Mouse (Mus musculus) forebrain, embryonic 10.5 days (tissue): ENCODE data around the gene Ndc1. TPM values are rescaled to one million over a fixed set of nuclear protein-coding genes. Genes with fewer than 3 reads are reported as not detected.

Experiments used
- DNase-seq: peaks from one replicate; pipeline ENCODE4 v3.0.0-alpha.2; 2017; ENCODE audit warnings: low spot score; ENCODE audit errors: extremely low spot score
- H3K27ac ChIP-seq: fragments of 300-500 bp; sonication (generic); 2 replicates; pipeline ENCODE4 v1.5.1; 2016; ENCODE audit warnings: mild to moderate bottlenecking
- H3K27me3 ChIP-seq: fragments of 300-500 bp; sonication (generic); 2 replicates; pipeline ENCODE4 v1.6.1; 2016; ENCODE audit warnings: mild to moderate bottlenecking; ENCODE audit not compliant: poor library complexity, severe bottlenecking
- H3K36me3 ChIP-seq: fragments of 300-500 bp; sonication (generic); replicated peaks from 2 replicates; pipeline ENCODE4 v1.6.1; 2016; ENCODE audit warnings: mild to moderate bottlenecking, moderate library complexity
- H3K4me1 ChIP-seq: fragments of 300-500 bp; sonication (generic); 2 replicates; pipeline ENCODE4 v1.6.1; 2016
- H3K4me3 ChIP-seq: fragments of 300-500 bp; sonication (generic); 2 replicates; pipeline ENCODE4 v1.5.1; 2016; ENCODE audit warnings: mild to moderate bottlenecking, moderate library complexity
- H3K9me3 ChIP-seq: fragments of 300-500 bp; sonication (generic); 2 replicates; pipeline ENCODE4 v1.6.1; 2016; ENCODE audit warnings: mild to moderate bottlenecking, moderate library complexity
- WGBS: fragments of 180-500 bp; shearing (Covaris S2); methylation state at CpG from one replicate; pipeline ENCODE4 v1.1.7; 2016; 5-methylcytosine and 5-hydroxymethylcytosine counted together
- polyA plus RNA-seq: library from polyadenylated mRNA; unstranded; fragments of >200 nt; fragmentation: Nextera tagmentation; extraction: Ambion mirVana; gene quantifications from 2 replicates; pipeline ENCODE4 v1.2.1, GENCODE M21; 2016

Gene Ndc1
- polyA plus RNA-seq, 1 experiment from 2014 or later = 55.3 TPM

DNA sequence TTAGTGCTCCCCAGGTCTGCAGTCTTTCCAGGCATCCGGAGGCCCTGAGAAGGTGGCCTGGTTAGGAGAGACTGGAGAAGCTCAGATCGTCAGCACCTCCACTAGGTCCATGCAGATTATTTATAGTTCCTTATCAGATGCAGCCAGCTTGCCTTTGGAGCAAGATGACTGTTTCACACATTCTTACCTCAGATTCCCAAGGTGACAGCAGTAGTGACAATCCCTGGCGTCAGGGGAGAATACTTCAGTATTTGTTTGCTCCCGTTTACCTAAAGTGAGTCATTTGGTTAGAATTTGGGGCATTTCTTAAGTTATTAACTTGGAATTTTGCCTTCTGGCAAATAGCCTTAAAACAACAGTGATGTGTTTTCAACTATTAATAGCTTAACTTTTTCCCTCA is 7.1 kb downstream of the Ndc1 start:
- no peak overlapping the region for H3K27ac ChIP-seq
- DNase-seq = no peak
- H3K9me3 ChIP-seq = no peaks in the 10 kb centered on the region
- no peaks in the 10 kb centered on the region for H3K27me3 ChIP-seq
- H3K4me3 ChIP-seq = no peak overlapping the region
- 0 out of 2 replicates have a peak, but pooled peaks cover 1% of the 10 kb centered on the region for H3K4me1 ChIP-seq
- 92% methylated on average over 4 of the region's 4 CpGs for WGBS
- H3K36me3 ChIP-seq = peaks cover 97% of the 10 kb centered on the region

DNA sequence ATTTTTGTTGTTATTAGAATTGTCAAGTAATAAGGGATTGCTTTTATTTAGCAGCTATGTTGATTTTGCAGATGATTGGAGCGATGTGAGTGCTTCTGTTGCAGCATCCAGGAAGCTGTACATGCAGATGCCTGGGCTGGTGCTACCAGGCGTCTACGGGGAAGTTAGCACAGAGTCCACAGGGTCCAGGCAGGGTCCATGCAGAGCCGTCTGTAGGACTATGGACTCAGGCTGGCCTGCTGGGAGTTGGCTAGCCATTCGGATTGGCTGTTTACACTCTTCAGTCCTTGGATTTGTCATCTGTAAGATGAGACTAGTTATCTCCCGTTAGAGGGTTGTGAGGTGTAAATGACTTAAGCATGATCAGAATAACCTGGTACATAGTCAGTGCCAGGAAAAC is 11.4 kb downstream of the Ndc1 start:
- no peak overlapping the region for H3K27ac ChIP-seq
- no peak overlapping the region for H3K4me3 ChIP-seq
- 91% methylated on average over 6 of the region's 6 CpGs for WGBS
- no peaks in the 10 kb centered on the region for H3K4me1 ChIP-seq
- no peaks in the 10 kb centered on the region for H3K27me3 ChIP-seq
- no peak for DNase-seq
- no peaks in the 10 kb centered on the region for H3K9me3 ChIP-seq
- peaks cover 96% of the 10 kb centered on the region for H3K36me3 ChIP-seq

DNA sequence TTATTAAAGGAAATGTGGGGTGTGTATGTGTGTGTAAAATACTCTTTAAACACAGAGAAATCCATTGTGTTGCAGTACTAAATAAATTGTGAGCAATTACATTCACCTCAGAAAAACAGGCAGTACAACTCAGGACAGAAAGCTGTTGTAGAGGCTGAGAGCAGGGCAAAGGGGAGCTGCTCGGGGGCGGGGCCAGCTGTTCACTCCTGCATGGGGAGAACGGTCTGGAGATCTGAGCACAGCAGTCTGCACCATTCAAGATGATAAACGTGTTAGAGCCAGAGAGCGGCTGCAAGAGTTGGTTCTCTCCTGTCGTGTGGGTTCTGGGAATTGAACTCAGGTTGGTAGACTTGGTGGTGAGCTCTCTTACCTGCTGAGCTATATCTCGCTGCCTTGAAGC is 13.3 kb downstream of the Ndc1 start:
- Histone ChIP-seq H3K27ac (no peak overlapping the region), H3K27me3 (no peaks in the 10 kb centered on the region), H3K4me3 (no peak overlapping the region), H3K9me3 (no peaks in the 10 kb centered on the region), H3K4me1 (no peaks in the 10 kb centered on the region), H3K36me3 (peaks cover 96% of the 10 kb centered on the region)
- DNase-seq = no peak
- 88% methylated on average over 7 of the region's 7 CpGs for WGBS

DNA sequence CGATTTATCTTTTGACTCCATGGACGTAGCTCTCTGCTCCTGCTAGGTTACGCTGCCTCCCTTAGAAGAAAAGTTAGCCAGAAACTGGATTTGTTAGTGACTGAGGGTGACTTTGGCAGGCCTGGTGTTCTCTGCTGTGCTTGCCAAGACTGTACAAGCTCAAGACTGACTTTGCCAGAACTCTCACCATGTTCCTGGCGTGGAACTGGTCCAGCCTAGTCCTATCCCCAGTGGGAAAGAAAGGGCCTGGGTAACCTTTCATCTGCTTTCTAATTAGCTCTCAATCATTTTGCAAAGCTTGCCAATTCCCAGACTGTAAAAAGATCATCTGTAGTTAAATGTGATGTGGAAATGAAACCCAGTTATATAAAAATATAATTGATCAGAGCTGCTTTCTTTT is 19.5 kb downstream of the Ndc1 start:
- H3K27ac ChIP-seq = no peak overlapping the region
- no peaks in the 10 kb centered on the region for H3K27me3 ChIP-seq
- no peaks in the 10 kb centered on the region for H3K9me3 ChIP-seq
- no peaks in the 10 kb centered on the region for H3K4me1 ChIP-seq
- DNase-seq = no peak
- no peak overlapping the region for H3K4me3 ChIP-seq
- WGBS = 94% methylated on average over 4 of the region's 4 CpGs
- H3K36me3 ChIP-seq = peaks cover 98% of the 10 kb centered on the region

DNA sequence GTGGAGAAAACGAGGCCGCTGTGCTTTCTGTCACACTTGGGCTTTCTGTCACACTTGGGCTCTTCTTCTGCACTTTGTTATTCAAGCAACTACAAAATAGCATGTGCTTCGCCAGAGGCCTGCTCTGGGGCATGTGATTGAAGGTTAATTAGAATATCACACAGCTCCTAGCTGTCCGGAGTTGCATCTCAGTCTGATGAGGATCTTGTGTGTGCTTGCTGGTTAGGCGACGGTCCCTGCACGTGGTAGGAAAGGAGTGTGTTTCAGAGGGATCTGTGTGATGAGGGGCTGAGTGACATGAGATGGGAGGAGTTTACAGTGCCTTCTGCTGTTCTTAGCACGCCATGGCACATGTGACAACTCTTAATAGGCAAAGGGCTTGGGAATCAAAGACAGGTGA is 19.9 kb downstream of the Ndc1 start:
- Histone ChIP-seq H3K27ac (no peak overlapping the region), H3K36me3 (peaks cover 98% of the 10 kb centered on the region), H3K9me3 (no peaks in the 10 kb centered on the region), H3K4me3 (no peak overlapping the region), H3K4me1 (no peaks in the 10 kb centered on the region), H3K27me3 (no peaks in the 10 kb centered on the region)
- DNase-seq = no peak
- WGBS = 95% methylated on average over 8 of the region's 8 CpGs

DNA sequence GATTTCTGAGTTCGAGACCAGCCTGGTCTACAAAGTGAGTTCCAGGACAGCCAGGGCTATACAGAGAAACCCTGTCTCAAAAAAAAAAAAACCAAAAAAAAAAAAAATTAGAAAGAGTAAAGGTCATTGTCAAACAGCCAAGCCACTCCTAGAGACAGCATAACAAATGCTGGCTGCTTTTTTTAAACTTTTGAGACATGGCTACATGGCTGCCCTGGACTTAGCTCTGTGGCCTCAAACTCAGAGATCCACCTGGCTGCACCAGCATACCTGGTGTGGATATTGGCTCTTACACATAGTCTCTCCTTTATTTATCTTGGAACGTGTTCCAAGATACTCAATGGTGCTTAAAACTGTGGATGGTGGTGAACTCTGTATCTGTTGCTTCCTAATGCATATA is 20.7 kb downstream of the Ndc1 start:
- WGBS = 95% methylated on average over 2 of the region's 2 CpGs
- peaks cover 98% of the 10 kb centered on the region for H3K36me3 ChIP-seq
- H3K4me3 ChIP-seq = no peak overlapping the region
- H3K4me1 ChIP-seq = no peaks in the 10 kb centered on the region
- no peaks in the 10 kb centered on the region for H3K27me3 ChIP-seq
- no peak overlapping the region for H3K27ac ChIP-seq
- H3K9me3 ChIP-seq = no peaks in the 10 kb centered on the region
- DNase-seq = no peak

DNA sequence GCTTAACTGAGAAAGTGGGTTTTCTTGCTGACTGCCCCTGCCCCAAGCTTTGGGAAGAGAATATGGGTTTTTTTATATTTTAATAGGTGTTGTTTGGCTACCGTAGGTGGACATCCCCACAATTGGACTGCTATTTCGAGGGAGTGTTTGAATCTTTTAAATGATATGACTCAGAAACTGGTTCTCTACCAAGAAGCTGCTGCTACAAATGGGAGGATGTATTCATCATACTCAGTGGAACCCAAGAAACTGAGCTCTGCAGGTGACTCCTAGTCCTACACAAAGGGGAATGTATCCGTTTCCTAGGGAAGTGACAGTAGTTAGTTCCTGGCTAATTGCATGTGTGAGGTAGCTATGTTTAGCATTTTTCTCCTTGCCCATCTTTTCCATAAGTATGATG is 21.8 kb downstream of the Ndc1 start:
- Histone ChIP-seq H3K27me3 (no peaks in the 10 kb centered on the region), H3K4me1 (no peaks in the 10 kb centered on the region), H3K9me3 (no peaks in the 10 kb centered on the region), H3K27ac (no peak overlapping the region), H3K36me3 (peaks cover 98% of the 10 kb centered on the region), H3K4me3 (no peak overlapping the region)
- WGBS = 97% methylated on average over 3 of the region's 3 CpGs
- no peak for DNase-seq

DNA sequence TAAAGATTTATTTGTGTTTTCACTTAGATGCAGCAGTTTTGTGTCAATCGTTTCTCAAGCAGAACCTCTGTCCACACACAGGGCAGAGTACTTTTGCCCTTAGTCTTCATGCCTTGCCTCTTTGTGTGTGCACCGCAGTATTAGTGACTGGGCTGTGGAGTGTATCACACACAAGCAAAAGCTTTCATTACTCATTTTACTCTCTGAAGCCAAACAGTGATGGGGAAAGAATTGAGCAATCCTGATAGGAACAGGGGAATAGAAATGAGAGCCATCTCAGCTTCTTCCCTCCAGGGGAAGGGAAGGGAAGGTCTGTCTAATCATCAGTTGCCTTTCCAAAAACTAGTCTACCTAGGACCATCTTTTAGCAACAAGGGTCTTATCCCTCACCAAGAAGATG is 26.2 kb downstream of the Ndc1 start:
- Histone ChIP-seq H3K27me3 (no peaks in the 10 kb centered on the region), H3K4me3 (no peak overlapping the region), H3K36me3 (peaks cover 99% of the 10 kb centered on the region), H3K27ac (no peak overlapping the region), H3K9me3 (no peaks in the 10 kb centered on the region), H3K4me1 (no peaks in the 10 kb centered on the region)
- 92% methylated on average over 2 of the region's 2 CpGs for WGBS
- no peak for DNase-seq

DNA sequence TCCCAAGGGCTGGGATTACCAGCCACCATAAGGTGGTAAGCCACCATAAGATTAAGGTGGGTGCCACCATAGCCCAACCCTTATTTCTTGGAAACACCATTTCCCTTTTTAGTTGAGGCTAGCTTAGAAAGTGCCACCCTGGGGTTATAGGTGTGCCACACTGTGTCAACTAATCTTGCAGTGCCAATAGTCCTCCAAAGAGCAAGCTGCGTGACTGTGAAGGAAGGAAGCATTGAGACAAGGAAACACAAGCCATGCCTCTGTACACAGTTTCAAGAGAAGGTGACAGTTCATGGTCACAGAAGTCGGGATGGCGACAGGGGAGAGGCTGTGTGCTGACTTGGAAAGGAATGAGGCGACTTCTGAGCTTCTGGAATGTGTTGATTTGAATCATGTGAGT is 52.6 kb downstream of the Ndc1 start:
- Histone ChIP-seq H3K27ac (no peak overlapping the region), H3K36me3 (peaks cover 40% of the 10 kb centered on the region), H3K27me3 (no peaks in the 10 kb centered on the region), H3K4me1 (peaks cover 10% of the 10 kb centered on the region), H3K9me3 (no peaks in the 10 kb centered on the region), H3K4me3 (no peak overlapping the region)
- WGBS = 88% methylated on average over 4 of the region's 4 CpGs
- no peak for DNase-seq

DNA sequence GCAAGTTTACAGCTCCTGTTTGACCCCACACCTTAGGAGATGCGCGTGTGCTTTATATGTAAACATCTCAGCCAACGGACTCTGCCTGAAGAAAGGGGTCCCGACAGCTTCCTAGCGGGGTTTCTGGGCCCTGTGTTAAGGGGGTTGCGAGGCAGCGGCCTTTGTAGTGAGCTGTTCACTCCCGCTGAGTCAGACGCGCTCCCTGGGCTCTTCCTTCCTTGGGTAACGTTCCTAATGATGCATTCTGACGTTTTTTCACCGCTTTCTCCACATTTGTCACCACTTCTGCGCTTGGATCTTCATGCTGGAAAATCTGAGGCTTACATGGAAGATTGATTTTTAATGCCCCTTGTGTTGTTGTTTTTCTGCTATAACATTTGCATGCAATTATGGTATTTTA is 54.1 kb downstream of the Ndc1 start:
- H3K4me1 ChIP-seq = peaks cover 10% of the 10 kb centered on the region
- DNase-seq = no peak
- H3K36me3 ChIP-seq = peaks cover 25% of the 10 kb centered on the region
- H3K9me3 ChIP-seq = no peaks in the 10 kb centered on the region
- WGBS = 5% methylated on average over 14 of the region's 14 CpGs
- peak overlapping the region; percentile 31 for H3K4me3 ChIP-seq
- no peak overlapping the region for H3K27ac ChIP-seq
- H3K27me3 ChIP-seq = no peaks in the 10 kb centered on the region

DNA sequence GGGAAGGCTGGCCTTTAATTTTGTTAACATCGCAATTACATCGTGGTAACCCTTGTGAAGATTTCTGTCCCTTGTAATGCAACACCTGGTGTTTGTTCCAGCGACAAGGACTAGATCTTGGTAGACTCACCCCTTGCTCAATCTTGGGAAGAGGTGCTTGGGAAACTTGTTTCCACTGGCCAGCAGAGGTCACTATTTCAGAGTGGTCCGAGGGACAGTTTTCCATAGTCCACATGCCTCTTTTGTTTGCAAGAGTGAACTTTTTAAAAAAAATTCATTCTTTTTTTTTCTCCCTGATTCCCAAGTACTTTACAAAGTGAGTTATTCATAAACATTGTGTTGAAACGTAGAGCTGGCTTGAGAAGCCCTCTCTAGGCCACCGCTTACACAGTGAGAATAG is 54.6 kb downstream of the Ndc1 start:
- Histone ChIP-seq H3K9me3 (no peaks in the 10 kb centered on the region), H3K27me3 (no peaks in the 10 kb centered on the region), H3K4me1 (peaks cover 10% of the 10 kb centered on the region), H3K36me3 (peaks cover 20% of the 10 kb centered on the region), H3K27ac (peak overlapping the region; percentile 31; the same call in 1 of the 2 replicates), H3K4me3 (no peak overlapping the region; the same call in 1 of the 2 replicates)
- 21% methylated on average over 6 of the region's 6 CpGs for WGBS
- peak; percentile 49 for DNase-seq

DNA sequence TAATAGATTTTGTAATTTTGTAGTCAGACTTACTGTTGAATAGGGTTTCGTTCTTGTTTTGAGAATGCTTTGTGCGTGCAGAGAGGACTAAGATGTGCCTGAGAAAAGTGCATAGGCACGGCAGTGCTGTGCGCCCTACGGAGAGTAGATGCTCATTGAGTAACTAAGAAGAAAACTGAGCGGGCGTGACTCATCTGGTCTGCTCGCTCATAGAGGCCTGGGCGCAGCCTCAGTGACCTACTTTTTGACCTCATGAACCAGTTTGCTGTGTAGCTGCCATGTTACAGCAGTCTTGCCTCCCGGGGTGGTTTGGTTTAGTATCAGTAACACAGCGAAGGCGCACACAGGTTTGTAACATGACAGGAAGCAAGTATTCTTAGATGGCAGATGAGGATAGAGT is 58.0 kb downstream of the Ndc1 start:
- peaks cover 10% of the 10 kb centered on the region for H3K4me1 ChIP-seq
- DNase-seq = no peak
- H3K4me3 ChIP-seq = no peak overlapping the region
- no peaks in the 10 kb centered on the region for H3K36me3 ChIP-seq
- H3K27me3 ChIP-seq = no peaks in the 10 kb centered on the region
- H3K27ac ChIP-seq = no peak overlapping the region
- H3K9me3 ChIP-seq = no peaks in the 10 kb centered on the region
- WGBS = 94% methylated on average over 12 of the region's 12 CpGs

DNA sequence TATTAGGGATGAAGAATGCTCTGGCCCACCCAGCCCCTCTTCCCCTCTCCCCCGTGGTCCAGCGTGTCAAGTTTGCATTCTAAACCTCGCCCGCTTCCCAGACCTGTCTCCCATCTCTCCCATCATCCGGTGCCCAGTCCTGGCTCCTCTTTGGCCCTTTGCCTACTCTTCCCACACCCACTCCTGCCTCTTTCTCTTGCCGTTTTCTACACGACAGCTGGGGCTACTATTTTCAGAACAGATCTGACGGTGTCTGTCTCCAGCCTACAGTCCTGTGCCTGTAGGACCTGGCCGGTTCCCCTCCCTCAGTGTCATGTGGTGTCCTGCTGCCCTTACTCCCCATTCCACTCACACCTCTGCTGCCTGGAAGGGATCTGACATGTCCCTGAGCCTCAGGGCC is 59.0 kb downstream of the Ndc1 start:
- no peak overlapping the region for H3K27ac ChIP-seq
- H3K9me3 ChIP-seq = no peaks in the 10 kb centered on the region
- H3K36me3 ChIP-seq = no peaks in the 10 kb centered on the region
- no peak overlapping the region for H3K4me3 ChIP-seq
- H3K27me3 ChIP-seq = no peaks in the 10 kb centered on the region
- peaks cover 4% of the 10 kb centered on the region for H3K4me1 ChIP-seq
- 86% methylated on average over 9 of the region's 9 CpGs for WGBS
- DNase-seq = no peak

DNA sequence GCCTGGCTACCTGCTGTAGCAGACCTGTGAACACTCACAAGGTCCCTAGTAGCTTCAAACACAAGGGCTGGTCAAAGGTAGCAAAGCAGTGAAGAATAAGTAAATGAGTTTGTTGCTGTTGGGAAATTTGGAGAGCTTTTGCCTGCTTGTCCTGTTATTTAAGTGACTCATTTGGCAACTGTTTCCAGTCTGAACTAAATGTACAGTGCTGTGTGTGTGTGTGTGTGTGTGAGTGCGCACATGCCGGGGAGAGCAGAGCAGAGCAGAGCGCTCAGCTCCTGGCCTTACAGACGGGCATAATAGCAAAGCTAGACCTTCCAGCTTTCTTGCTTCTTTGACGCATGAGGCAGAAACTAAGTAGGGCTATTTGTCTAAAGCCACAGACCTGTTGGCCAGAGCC is 65.1 kb downstream of the Ndc1 start:
- no peak for DNase-seq
- Histone ChIP-seq H3K36me3 (no peaks in the 10 kb centered on the region), H3K27me3 (peaks cover 58% of the 10 kb centered on the region), H3K4me3 (no peak overlapping the region), H3K4me1 (peaks cover 22% of the 10 kb centered on the region), H3K27ac (no peak overlapping the region), H3K9me3 (no peaks in the 10 kb centered on the region)
- 84% methylated on average over 5 of the region's 5 CpGs for whole genome bisulfite sequencing
